Mouse (Mus musculus): ENCODE data around the gene Cd81. TPM values are rescaled to one million over a fixed set of nuclear protein-coding genes. Genes with fewer than 3 reads are reported as not detected.

The Cd81 gene
- polyA plus RNA-seq, 1 experiment = 92.5 TPM

GRCm38 (mm10) chr7:143016424-143017142 lies 36.0 kb upstream of the Cd81 start:
- WGBS = 53% methylated on average over 9 of the region's 9 CpGs
- TF ChIP-seq POLR2A (IDR thresholded peaks at IDR 0.05; ENCODE audit: borderline replicate concordance, control insufficient read depth, low read depth, low read length) = no peak
- TF ChIP-seq CTCF (IDR thresholded peaks at IDR 0.05; ENCODE audit: control insufficient read depth, insufficient read depth, low read length) = no peak
- no peak overlapping the region; the same call in 1 of the 2 replicates for H3K27ac ChIP-seq (ENCODE audit: control insufficient read depth, insufficient read depth, low read depth, low read length, poor library complexity)

GRCm38 (mm10) chr7:143017181-143017580 lies 35.4 kb upstream of the Cd81 start:
- Histone ChIP-seq H3K27ac (ENCODE audit: control insufficient read depth, insufficient read depth, low read depth, low read length, poor library complexity) (no peak overlapping the region; the same call in 1 of the 2 replicates), H3K4me3 (replicated peaks; ENCODE audit: control insufficient read depth, low read depth, low read length) (no peak overlapping the region), H3K4me1 (ENCODE audit: control insufficient read depth, insufficient read depth, low read length) (no peaks in the 10 kb centered on the region; the same call in 1 of the 2 replicates)
- 86% methylated on average over 4 of the region's 4 CpGs for WGBS
- no peak for TF ChIP-seq CTCF (IDR thresholded peaks at IDR 0.05; ENCODE audit: control insufficient read depth, insufficient read depth, low read length)
- TF ChIP-seq POLR2A (IDR thresholded peaks at IDR 0.05; ENCODE audit: borderline replicate concordance, control insufficient read depth, low read depth, low read length) = 0 out of 2 replicates have a peak, but pooled peaks have one; percentile 23

More at GRCm38 (mm10) chr7:143016424-143017142, 36.0 kb upstream of the Cd81 start:
- H3K4me1 ChIP-seq (ENCODE audit: control insufficient read depth, insufficient read depth, low read length) = no peaks in the 10 kb centered on the region; the same call in 1 of the 2 replicates
- H3K4me3 ChIP-seq (replicated peaks; ENCODE audit: control insufficient read depth, low read depth, low read length) = no peak overlapping the region

DNA sequence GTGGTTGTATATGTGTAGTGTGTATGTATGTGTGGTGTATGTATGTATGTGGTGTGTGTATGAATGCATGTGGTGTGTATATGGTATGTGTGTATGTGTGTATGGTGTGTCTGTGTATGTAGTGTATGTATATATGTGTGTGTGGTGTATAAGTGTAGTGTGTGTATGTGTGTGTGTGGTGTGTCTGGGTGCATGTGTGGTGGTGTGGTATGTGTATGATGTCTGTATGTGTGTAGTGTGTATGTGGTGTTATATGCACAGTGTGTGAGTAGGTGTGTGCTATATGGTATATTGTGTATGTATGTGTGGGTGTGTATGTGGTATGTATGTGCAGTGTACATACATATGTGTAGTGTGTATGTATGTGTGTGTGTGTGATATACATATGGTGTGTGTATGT lies 32.5 kb upstream of the Cd81 start:
- Histone ChIP-seq H3K4me3 (replicated peaks; ENCODE audit: control insufficient read depth, low read depth, low read length) (no peak overlapping the region), H3K27ac (ENCODE audit: control insufficient read depth, insufficient read depth, low read depth, low read length, poor library complexity) (no peak overlapping the region), H3K4me1 (ENCODE audit: control insufficient read depth, insufficient read depth, low read length) (peaks cover 3% of the 10 kb centered on the region; the same call in 1 of the 2 replicates)
- TF ChIP-seq POLR2A (IDR thresholded peaks at IDR 0.05; ENCODE audit: borderline replicate concordance, control insufficient read depth, low read depth, low read length) (no peak), CTCF (IDR thresholded peaks at IDR 0.05; ENCODE audit: control insufficient read depth, insufficient read depth, low read length) (no peak)

GRCm38 (mm10) chr7:143020764-143021163 lies 31.8 kb upstream of the Cd81 start:
- H3K4me3 ChIP-seq (replicated peaks; ENCODE audit: control insufficient read depth, low read depth, low read length) = no peak overlapping the region
- H3K4me1 ChIP-seq (ENCODE audit: control insufficient read depth, insufficient read depth, low read length) = peaks cover 3% of the 10 kb centered on the region; the same call in 1 of the 2 replicates
- WGBS = 80% methylated on average over 3 of the region's 3 CpGs
- H3K27ac ChIP-seq (ENCODE audit: control insufficient read depth, insufficient read depth, low read depth, low read length, poor library complexity) = no peak overlapping the region
- TF ChIP-seq CTCF (IDR thresholded peaks at IDR 0.05; ENCODE audit: control insufficient read depth, insufficient read depth, low read length) (no peak), POLR2A (IDR thresholded peaks at IDR 0.05; ENCODE audit: borderline replicate concordance, control insufficient read depth, low read depth, low read length) (no peak)

DNA sequence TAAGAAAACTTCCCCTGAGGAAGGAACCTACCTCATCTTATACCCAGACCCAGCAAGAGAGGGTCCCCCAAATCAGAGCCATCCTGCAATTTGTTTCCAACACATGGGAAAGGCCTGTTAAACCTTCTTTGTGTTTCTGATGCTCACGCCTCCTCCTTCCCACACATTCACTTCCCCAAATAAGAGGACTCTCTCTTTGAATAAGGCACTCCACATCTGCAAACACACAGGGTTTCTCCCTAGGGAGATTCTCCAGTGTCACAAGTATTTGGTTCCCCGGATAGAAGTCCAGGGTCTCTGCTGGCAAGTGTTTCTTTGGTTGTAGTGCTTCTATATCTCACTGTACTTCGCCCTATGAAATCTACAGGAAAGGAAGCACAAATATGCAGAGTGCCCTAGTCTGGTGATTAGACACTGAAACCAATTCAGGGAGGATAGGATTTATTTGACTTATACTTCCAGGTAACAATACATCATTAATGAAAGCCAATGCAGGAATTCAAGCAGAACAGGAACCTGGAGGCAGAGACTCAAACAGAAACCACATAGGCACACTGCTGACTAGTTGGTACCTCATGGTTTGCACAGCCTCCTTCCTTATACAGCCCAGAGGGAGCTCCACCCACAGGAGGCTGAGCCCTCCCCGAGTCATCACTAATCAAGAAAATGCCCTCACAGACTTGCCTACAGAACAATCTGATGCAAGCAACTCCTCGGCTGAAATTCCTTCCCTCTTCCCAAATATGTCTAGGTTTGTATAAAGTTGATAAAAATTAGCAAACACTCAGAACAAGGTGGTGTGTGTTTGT lies 31.0 kb upstream of the Cd81 start:
- 47% methylated on average over 5 of the region's 5 CpGs for WGBS
- no peak overlapping the region for H3K27ac ChIP-seq (ENCODE audit: control insufficient read depth, insufficient read depth, low read depth, low read length, poor library complexity)
- TF ChIP-seq POLR2A (IDR thresholded peaks at IDR 0.05; ENCODE audit: borderline replicate concordance, control insufficient read depth, low read depth, low read length) (no peak), CTCF (IDR thresholded peaks at IDR 0.05; ENCODE audit: control insufficient read depth, insufficient read depth, low read length) (no peak)
- no peak overlapping the region for H3K4me3 ChIP-seq (replicated peaks; ENCODE audit: control insufficient read depth, low read depth, low read length)
- peaks cover 3% of the 10 kb centered on the region; the same call in 1 of the 2 replicates for H3K4me1 ChIP-seq (ENCODE audit: control insufficient read depth, insufficient read depth, low read length)

- peaks cover 3% of the 10 kb centered on the region; the same call in 1 of the 2 replicates for H3K4me1 ChIP-seq (ENCODE audit: control insufficient read depth, insufficient read depth, low read length)
- no peak overlapping the region for H3K27ac ChIP-seq (ENCODE audit: control insufficient read depth, insufficient read depth, low read depth, low read length, poor library complexity)
- WGBS = 28% methylated on average over 2 of the region's 2 CpGs
- TF ChIP-seq POLR2A (IDR thresholded peaks at IDR 0.05; ENCODE audit: borderline replicate concordance, control insufficient read depth, low read depth, low read length) (no peak), CTCF (IDR thresholded peaks at IDR 0.05; ENCODE audit: control insufficient read depth, insufficient read depth, low read length) (no peak)
- no peak overlapping the region for H3K4me3 ChIP-seq (replicated peaks; ENCODE audit: control insufficient read depth, low read depth, low read length)
These were observed 29.0 kb upstream of the Cd81 start for GRCm38 (mm10) chr7:143023499-143023898.

DNA sequence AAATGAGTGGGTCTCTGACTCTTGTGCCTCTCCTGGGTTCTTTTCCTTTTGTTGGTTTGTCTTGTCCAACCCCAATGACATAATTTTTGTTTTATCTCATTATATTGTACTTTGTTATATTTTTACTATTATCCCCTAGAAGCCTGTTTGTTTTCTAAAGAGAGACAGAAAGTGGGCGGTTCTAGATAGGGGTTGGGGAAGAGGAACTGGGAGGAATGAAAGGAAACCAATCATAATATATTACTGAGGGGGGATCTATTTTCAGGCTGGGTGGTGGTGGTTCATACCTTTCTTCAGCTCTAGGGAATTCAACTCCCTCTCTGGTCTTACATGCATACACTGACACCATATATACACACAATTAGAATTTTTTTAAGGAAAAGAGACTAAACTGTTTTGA lies 28.2 kb upstream of the Cd81 start:
- TF ChIP-seq CTCF (IDR thresholded peaks at IDR 0.05; ENCODE audit: control insufficient read depth, insufficient read depth, low read length) (no peak), POLR2A (IDR thresholded peaks at IDR 0.05; ENCODE audit: borderline replicate concordance, control insufficient read depth, low read depth, low read length) (no peak)
- 26% methylated on average over 1 of the region's 1 CpGs for WGBS
- Histone ChIP-seq H3K27ac (ENCODE audit: control insufficient read depth, insufficient read depth, low read depth, low read length, poor library complexity) (no peak overlapping the region), H3K4me3 (replicated peaks; ENCODE audit: control insufficient read depth, low read depth, low read length) (no peak overlapping the region), H3K4me1 (ENCODE audit: control insufficient read depth, insufficient read depth, low read length) (peaks cover 3% of the 10 kb centered on the region; the same call in 1 of the 2 replicates)

- H3K4me1 ChIP-seq (ENCODE audit: control insufficient read depth, insufficient read depth, low read length) = peaks cover 3% of the 10 kb centered on the region; the same call in 1 of the 2 replicates
- no peak for TF ChIP-seq CTCF (IDR thresholded peaks at IDR 0.05; ENCODE audit: control insufficient read depth, insufficient read depth, low read length)
- TF ChIP-seq POLR2A (IDR thresholded peaks at IDR 0.05; ENCODE audit: borderline replicate concordance, control insufficient read depth, low read depth, low read length) = no peak
- WGBS = 80% methylated on average over 3 of the region's 3 CpGs
These were observed 27.0 kb upstream of the Cd81 start for GRCm38 (mm10) chr7:143025496-143025895.

More at GRCm38 (mm10) chr7:143025496-143025895, 27.0 kb upstream of the Cd81 start:
- Histone ChIP-seq H3K27ac (ENCODE audit: control insufficient read depth, insufficient read depth, low read depth, low read length, poor library complexity) (no peak overlapping the region), H3K4me3 (replicated peaks; ENCODE audit: control insufficient read depth, low read depth, low read length) (no peak overlapping the region)

Data from bone marrow, adult 2 months (tissue).